Mouse (Mus musculus) CH12.LX (cell line): ENCODE results near the gene Nek1. TPM values are rescaled to one million over a fixed set of nuclear protein-coding genes. Genes with fewer than 3 reads are reported as not detected.

Experiments used
- DNase-seq: peaks from one replicate; pipeline ENCODE4 v3.0.0-alpha.2; 2013; ENCODE audit errors: extremely low read depth
- H3K27ac ChIP-seq: 2 replicates; pipeline ENCODE4 v1.5.1; 2012; ENCODE audit warnings: low read depth, mild to moderate bottlenecking, control low read depth, moderate library complexity; ENCODE audit not compliant: insufficient read depth
- H3K27me3 ChIP-seq: replicated peaks from 2 replicates; pipeline ENCODE3; 2012; ENCODE audit warnings: inconsistent platforms
- H3K36me3 ChIP-seq, 2 experiments: replicated peaks in 1 of 2; 2 replicates each; pipeline versions ENCODE3 to v1.6.1; 2012; ENCODE audit warnings: inconsistent platforms in 1 of 2, low read length in 1 of 2, mild to moderate bottlenecking in 1 of 2, mixed read lengths in 1 of 2, moderate library complexity in 1 of 2; ENCODE audit not compliant: control insufficient read depth in 1 of 2, insufficient read depth in 1 of 2
- H3K4me1 ChIP-seq, 2 experiments: 2 replicates each; pipeline ENCODE4 v1.6.1; 2012; ENCODE audit warnings: inconsistent platforms in 1 of 2, moderate library complexity in 1 of 2; ENCODE audit not compliant: insufficient read depth in 2 of 2, control insufficient read depth in 1 of 2
- H3K4me2 ChIP-seq: 2 replicates; pipeline ENCODE4 v1.6.1; 2012; ENCODE audit warnings: low read depth, mild to moderate bottlenecking, control low read depth; ENCODE audit not compliant: poor library complexity, insufficient read depth, severe bottlenecking
- H3K4me3 ChIP-seq, 3 experiments: fragments of 150-350 bp in 1 of 3; sonication (generic) in 1 of 3; replicated peaks in 1 of 3; 2 replicates each; pipeline versions ENCODE3 to v1.5.1; 2011 to 2012; ENCODE audit warnings: low read depth in 2 of 3, low read length in 2 of 3, mild to moderate bottlenecking in 2 of 3, moderate library complexity in 2 of 3, control low read depth in 1 of 3, improper control_type of control experiment in 1 of 3, inconsistent platforms in 1 of 3, mixed read lengths in 1 of 3; ENCODE audit not compliant: poor library complexity in 1 of 3
- H3K79me2 ChIP-seq: replicated peaks from 2 replicates; pipeline ENCODE4 v1.6.1; 2012; ENCODE audit warnings: mild to moderate bottlenecking, moderate library complexity; ENCODE audit not compliant: control insufficient read depth, poor library complexity, insufficient read depth, severe bottlenecking; ENCODE audit errors: extremely low read depth
- H3K9ac ChIP-seq: 2 replicates; pipeline ENCODE4 v1.6.1; 2012; ENCODE audit warnings: low read depth, mild to moderate bottlenecking, control low read depth, moderate library complexity; ENCODE audit not compliant: insufficient read depth
- H3K9me3 ChIP-seq: replicated peaks from 2 replicates; pipeline ENCODE3; 2012; ENCODE audit warnings: low read length, inconsistent platforms, mixed read lengths
- BHLHE40 ChIP-seq: IDR thresholded peaks from 2 replicates; pipeline ENCODE4 v1.6.1; 2011; ENCODE audit warnings: mild to moderate bottlenecking, low read depth, low read length, improper control_type of control experiment
- CHD1 ChIP-seq: IDR thresholded peaks from 2 replicates; pipeline ENCODE4 v1.6.1; 2012; ENCODE audit warnings: low read depth, low read length, improper control_type of control experiment, inconsistent platforms
- CTCF ChIP-seq, 2 experiments: IDR thresholded peaks in 1 of 2; conservative IDR thresholded peaks in 1 of 2; 2 replicates each; pipeline ENCODE4 v1.5.1; 2011 to 2012; ENCODE audit warnings: low read depth in 2 of 2, low read length in 2 of 2, improper control_type of control experiment in 1 of 2, inconsistent platforms in 1 of 2, mild to moderate bottlenecking in 1 of 2, moderate library complexity in 1 of 2
- ELF1 ChIP-seq: IDR thresholded peaks from 2 replicates; pipeline ENCODE4 v1.6.1; 2014; ENCODE audit warnings: low read depth, mild to moderate bottlenecking, inconsistent platforms, low read length, improper control_type of control experiment
- ETS1 ChIP-seq: conservative IDR thresholded peaks from 2 replicates; pipeline ENCODE4 v1.6.1; 2012; ENCODE audit warnings: low read depth, mild to moderate bottlenecking, inconsistent platforms, low read length, improper control_type of control experiment, moderate library complexity
- GABPA ChIP-seq: IDR thresholded peaks from 2 replicates; pipeline ENCODE4 v1.6.1; 2012; ENCODE audit warnings: low read depth, low read length, improper control_type of control experiment, inconsistent platforms; ENCODE audit not compliant: insufficient replicate concordance
- HCFC1 ChIP-seq: IDR thresholded peaks from 2 replicates; pipeline ENCODE4 v1.6.1; 2012; ENCODE audit warnings: low read depth, mild to moderate bottlenecking, inconsistent platforms, low read length, improper control_type of control experiment
- IRF4 ChIP-seq: IDR thresholded peaks from 2 replicates; pipeline ENCODE4 v1.6.1; 2014; ENCODE audit warnings: low read depth, mild to moderate bottlenecking, inconsistent platforms, low read length, improper control_type of control experiment
- JUN ChIP-seq: IDR thresholded peaks from 2 replicates; pipeline ENCODE4 v1.6.1; 2011; ENCODE audit warnings: low read depth, mild to moderate bottlenecking, low read length, improper control_type of control experiment, moderate library complexity; ENCODE audit not compliant: insufficient read depth
- JUND ChIP-seq: conservative IDR thresholded peaks from 2 replicates; pipeline ENCODE4 v1.6.1; 2011; ENCODE audit warnings: low read depth, low read length, improper control_type of control experiment
- KAT2A ChIP-seq: IDR thresholded peaks from 2 replicates; pipeline ENCODE4 v1.6.1; 2012; ENCODE audit warnings: low read length, improper control_type of control experiment, inconsistent platforms; ENCODE audit not compliant: insufficient replicate concordance
- MAFK ChIP-seq: IDR thresholded peaks from 2 replicates; pipeline ENCODE4 v1.6.1; 2011; ENCODE audit warnings: low read length, improper control_type of control experiment; ENCODE audit not compliant: insufficient replicate concordance
- MAX ChIP-seq: IDR thresholded peaks from 2 replicates; pipeline ENCODE4 v1.6.1; 2011; ENCODE audit warnings: low read length, improper control_type of control experiment
- MAZ ChIP-seq: IDR thresholded peaks from 2 replicates; pipeline ENCODE4 v1.6.1; 2012; ENCODE audit warnings: low read depth, mild to moderate bottlenecking, inconsistent platforms, low read length, improper control_type of control experiment, moderate library complexity
- MEF2A ChIP-seq: IDR thresholded peaks from 2 replicates; pipeline ENCODE4 v1.6.1; 2014; ENCODE audit warnings: low read depth, mild to moderate bottlenecking, inconsistent platforms, low read length, improper control_type of control experiment, borderline replicate concordance
- MXI1 ChIP-seq: IDR thresholded peaks from 2 replicates; pipeline ENCODE4 v1.6.1; 2011; ENCODE audit warnings: mild to moderate bottlenecking, low read depth, low read length, improper control_type of control experiment
- NELFE ChIP-seq: IDR thresholded peaks from 2 replicates; pipeline ENCODE4 v1.6.1; 2011; ENCODE audit warnings: low read depth, low read length, improper control_type of control experiment
- NRF1 ChIP-seq: IDR thresholded peaks from 2 replicates; pipeline ENCODE4 v1.6.1; 2014; ENCODE audit warnings: low read depth, mild to moderate bottlenecking, inconsistent platforms, low read length, improper control_type of control experiment, moderate library complexity
- PAX5 ChIP-seq: IDR thresholded peaks from 2 replicates; pipeline ENCODE4 v1.6.1; 2012; ENCODE audit warnings: low read length, inconsistent platforms, mixed read lengths
- POLR2A ChIP-seq: IDR thresholded peaks from 2 replicates; pipeline ENCODE4 v1.6.1; 2011; ENCODE audit warnings: low read depth, mild to moderate bottlenecking, improper control_type of control experiment, low read length
- POLR2AphosphoS2 ChIP-seq: IDR thresholded peaks from 2 replicates; pipeline ENCODE4 v1.6.1; 2011; ENCODE audit warnings: low read depth, low read length, improper control_type of control experiment
- RAD21 ChIP-seq: IDR thresholded peaks from 2 replicates; pipeline ENCODE4 v1.6.1; 2011; ENCODE audit warnings: low read depth, mild to moderate bottlenecking, low read length, improper control_type of control experiment, moderate library complexity
- RCOR1 ChIP-seq: conservative IDR thresholded peaks from 2 replicates; pipeline ENCODE4 v1.6.1; 2012; ENCODE audit warnings: low read depth, mild to moderate bottlenecking, inconsistent platforms, low read length, improper control_type of control experiment
- SIN3A ChIP-seq: IDR thresholded peaks from 2 replicates; pipeline ENCODE4 v1.6.1; 2012; ENCODE audit warnings: low read length, improper control_type of control experiment, inconsistent platforms
- SMC3 ChIP-seq: IDR thresholded peaks from 2 replicates; pipeline ENCODE4 v1.6.1; 2011; ENCODE audit warnings: low read depth, low read length, improper control_type of control experiment
- TBP ChIP-seq: conservative IDR thresholded peaks from 2 replicates; pipeline ENCODE4 v1.6.1; 2011; ENCODE audit warnings: low read depth, low read length, improper control_type of control experiment
- UBTF ChIP-seq: IDR thresholded peaks from 2 replicates; pipeline ENCODE4 v1.6.1; 2012; ENCODE audit warnings: low read depth, mild to moderate bottlenecking, inconsistent platforms, low read length, improper control_type of control experiment, moderate library complexity
- USF1 ChIP-seq: IDR thresholded peaks from 2 replicates; pipeline ENCODE4 v1.6.1; 2014; ENCODE audit warnings: low read depth, mild to moderate bottlenecking, inconsistent platforms, low read length, improper control_type of control experiment
- USF2 ChIP-seq: conservative IDR thresholded peaks from 2 replicates; pipeline ENCODE4 v1.6.1; 2011; ENCODE audit warnings: low read depth, low read length, improper control_type of control experiment
- ZC3H11A ChIP-seq: IDR thresholded peaks from 2 replicates; pipeline ENCODE4 v1.6.1; 2012; ENCODE audit warnings: low read depth, mild to moderate bottlenecking, inconsistent platforms, low read length, improper control_type of control experiment
- ZKSCAN1 ChIP-seq: IDR thresholded peaks from 2 replicates; pipeline ENCODE4 v1.6.1; 2012; ENCODE audit warnings: low read depth, inconsistent platforms, low read length, improper control_type of control experiment, borderline replicate concordance
- ZNF384 ChIP-seq: IDR thresholded peaks from 2 replicates; pipeline ENCODE4 v1.6.1; 2012; ENCODE audit warnings: low read depth, low read length, improper control_type of control experiment, inconsistent platforms
- dilution Hi-C: fragments of 300-500 bp; cut with MboI; formaldehyde crosslinking; loops from 2 replicates; pipeline ENCODE4 v1.14.3; 2020; ENCODE audit warnings: low sequenced_read_pairs; ENCODE audit not compliant: extremely low pct_unique_long_range_greater_than_20kb, extremely low pct_ligation_motif_present
- in situ Hi-C: fragments of 300-500 bp; cut with MboI; formaldehyde crosslinking; loops from 3 replicates; pipeline ENCODE4 v1.14.3; 2019; ENCODE audit warnings: low sequenced_read_pairs, low pct_ligation_motif_present, low pct_unique_long_range_greater_than_20kb, mixed read lengths
- polyA plus RNA-seq: library from polyadenylated mRNA; unstranded; fragments of >175 nt; gene quantifications from 2 replicates; pipeline ENCODE4 v1.2.1, GENCODE M21; 2012; ENCODE audit warnings: low read depth; ENCODE audit not compliant: insufficient read length
- total RNA-seq, 2 experiments: library from RNA; depleted of rRNA; stranded (reverse); fragments of 300-350 nt in 1 of 2; fragments of >200 nt in 1 of 2; gene quantifications; 2 replicates each; pipeline ENCODE4 v1.2.3; 2012 to 2014

Gene Nek1
- total and polyA plus RNA-seq, 3 experiments: 7.7 to 9.2 (median 9.1) TPM

- TF ChIP-seq JUND (no peak), GABPA (peak; percentile 46; the same call in 1 of the 2 replicates), KAT2A (peak; percentile 61; the same call in 1 of the 2 replicates), ZNF384 (no peak), RCOR1 (peak; percentile 81), CHD1 (peak; percentile 35; the same call in 1 of the 2 replicates), ELF1 (peak; percentile 81), NELFE (peak; percentile 92), USF1 (peak; percentile 4), RAD21 (no peak), POLR2AphosphoS2 (peak; percentile 88; the same call in 1 of the 2 replicates)
- TF ChIP-seq, all 38 proteins: peak for 21
Measured at GRCm38 (mm10) chr8:60982701-60983687, 10.0 kb upstream of the Nek1 start, which contains the start of gene Clcn3 (continued).

GRCm38 (mm10) chr8:60983688-60984079 lies 9.3 kb upstream of the Nek1 start:
- no peaks in the 10 kb centered on the region for H3K36me3 ChIP-seq
- DNase-seq: peak; percentile 65
- H3K4me1 ChIP-seq: peaks cover 4 to 22% of the 10 kb centered on the region in 2 experiments; a peak in 2 of 4 replicates
- H3K4me2 ChIP-seq: peak overlapping the region; percentile 62
- peak overlapping the region; percentile 73 for H3K27ac ChIP-seq
- H3K4me3 ChIP-seq: peak overlapping the region; percentile 55 to 91 (median 82)
- in situ Hi-C loops: no loop called here
- no peaks in the 10 kb centered on the region for H3K9me3 ChIP-seq
- dilution Hi-C loops: no loop called here
- no peaks in the 10 kb centered on the region for H3K27me3 ChIP-seq
- H3K79me2 ChIP-seq: peaks cover 30% of the 10 kb centered on the region
- peak overlapping the region; percentile 54; the same call in 1 of the 2 replicates for H3K9ac ChIP-seq
- TF ChIP-seq POLR2AphosphoS2: no peak
- no peak for TF ChIP-seq MAZ
- TF ChIP-seq ETS1: no peak
- TF ChIP-seq USF2: no peak
- no peak for TF ChIP-seq NRF1
- TF ChIP-seq HCFC1: no peak
- no peak for TF ChIP-seq NELFE
- no peak for TF ChIP-seq SIN3A
- no peak for TF ChIP-seq MAFK
- TF ChIP-seq ELF1: no peak
- TF ChIP-seq UBTF: no peak
- TF ChIP-seq IRF4: no peak
- no peak for TF ChIP-seq RCOR1
- TF ChIP-seq MXI1: peak; percentile 65
- peak; percentile 14 to 74; a peak in 2 of 4 replicates for TF ChIP-seq CTCF (conservative IDR thresholded peaks at IDR 0.05 in 1 of 2, IDR thresholded peaks at IDR 0.05 in 1 of 2; ENCODE audit: low read depth in 2 of 2, low read length in 2 of 2)
- no peak for TF ChIP-seq JUN
- TF ChIP-seq JUND: 0 out of 2 replicates have a peak, but pooled peaks have one; percentile 25
- TF ChIP-seq MEF2A: no peak; the same call in 1 of the 2 replicates
- TF ChIP-seq ZC3H11A: no peak
- TF ChIP-seq BHLHE40: no peak
- no peak for TF ChIP-seq GABPA
- TF ChIP-seq PAX5: no peak
- TF ChIP-seq ZKSCAN1: no peak
- TF ChIP-seq ZNF384: no peak
- peak; percentile 72 for TF ChIP-seq RAD21
- no peak for TF ChIP-seq POLR2A
- TF ChIP-seq SMC3: peak; percentile 56
- no peak for TF ChIP-seq USF1
- TF ChIP-seq TBP: 0 out of 2 replicates have a peak, but pooled peaks have one; percentile 39
- peak; percentile 85 for TF ChIP-seq MAX
